Mouse (Mus musculus) liver, postnatal 0 days (tissue): ENCODE data around the gene Pou5f1. TPM values are rescaled to one million over a fixed set of nuclear protein-coding genes. Genes with fewer than 3 reads are reported as not detected.
"Not testable (repeated sequence)": the region's sequence is repeated elsewhere in the genome, so short reads cannot be mapped to it uniquely, and the experiment has no call there.

Experiments used
- ATAC-seq: fragments of 200-750 bp; cut with Nextera tagmentation; 2 replicates; pipeline ENCODE4 v1.8.0; 2017; ENCODE audit warnings: mild to moderate bottlenecking, moderate library complexity
- DNase-seq: peaks from one replicate; pipeline ENCODE4 v3.0.0-alpha.2; 2016
- H3K27ac ChIP-seq: fragments of 300-500 bp; sonication (generic); 2 replicates; pipeline ENCODE4 v1.5.1; 2014; ENCODE audit warnings: antibody characterized with exemption, moderate library complexity, mild to moderate bottlenecking, low read depth
- H3K27me3 ChIP-seq: fragments of 300-500 bp; sonication (generic); 2 replicates; pipeline ENCODE4 v1.6.1; 2014; ENCODE audit warnings: low read length, control low read depth, mixed read lengths; ENCODE audit not compliant: insufficient read depth
- H3K36me3 ChIP-seq: fragments of 300-500 bp; sonication (generic); replicated peaks from 2 replicates; pipeline ENCODE4 v1.6.1; 2014; ENCODE audit warnings: mild to moderate bottlenecking, control low read depth, low read length, moderate library complexity, mixed read lengths; ENCODE audit not compliant: insufficient read depth
- H3K4me1 ChIP-seq: fragments of 300-500 bp; sonication (generic); 2 replicates; pipeline ENCODE4 v1.6.1; 2014; ENCODE audit warnings: antibody characterized with exemption, mild to moderate bottlenecking, control low read depth; ENCODE audit not compliant: insufficient read depth
- H3K4me2 ChIP-seq: fragments of 300-500 bp; sonication (generic); 2 replicates; pipeline ENCODE4 v1.6.1; 2014; ENCODE audit warnings: low read depth, mild to moderate bottlenecking, low read length, moderate library complexity, mixed read lengths
- H3K4me3 ChIP-seq: fragments of 300-500 bp; sonication (generic); 2 replicates; pipeline ENCODE4 v1.5.1; 2014; ENCODE audit warnings: low read depth, low read length
- H3K9ac ChIP-seq: fragments of 300-500 bp; sonication (generic); replicated peaks from 2 replicates; pipeline ENCODE4 v1.6.1; 2014; ENCODE audit warnings: mild to moderate bottlenecking, moderate library complexity
- H3K9me3 ChIP-seq: fragments of 300-500 bp; sonication (generic); 2 replicates; pipeline ENCODE4 v1.6.1; 2016; ENCODE audit warnings: mild to moderate bottlenecking, control low read depth, low read length, mixed read lengths
- CTCF ChIP-seq: sonication (generic); IDR thresholded peaks from 2 replicates; pipeline ENCODE4 v1.5.1; 2016; ENCODE audit warnings: antibody characterized with exemption, low read depth
- EP300 ChIP-seq: IDR thresholded peaks from 2 replicates; pipeline ENCODE4 v1.6.1; 2016; ENCODE audit warnings: antibody characterized with exemption, low read depth, mild to moderate bottlenecking
- WGBS: fragments of 180-500 bp; shearing (Covaris S2); extraction: QIAGEN DNeasy Blood & Tissue Kit; methylation state at CpG from one replicate; pipeline ENCODE4 v1.1.7; 2014; ENCODE audit not compliant: insufficient replicate concordance; 5-methylcytosine and 5-hydroxymethylcytosine counted together
- polyA plus RNA-seq: library from polyadenylated mRNA; unstranded; fragments of >200 nt; fragmentation: Nextera tagmentation; extraction: Ambion mirVana; gene quantifications from 2 replicates; pipeline ENCODE4 v1.2.1, GENCODE M21; 2015

Pou5f1 gene
- not detected in 2 replicates for polyA plus RNA-seq

DNA sequence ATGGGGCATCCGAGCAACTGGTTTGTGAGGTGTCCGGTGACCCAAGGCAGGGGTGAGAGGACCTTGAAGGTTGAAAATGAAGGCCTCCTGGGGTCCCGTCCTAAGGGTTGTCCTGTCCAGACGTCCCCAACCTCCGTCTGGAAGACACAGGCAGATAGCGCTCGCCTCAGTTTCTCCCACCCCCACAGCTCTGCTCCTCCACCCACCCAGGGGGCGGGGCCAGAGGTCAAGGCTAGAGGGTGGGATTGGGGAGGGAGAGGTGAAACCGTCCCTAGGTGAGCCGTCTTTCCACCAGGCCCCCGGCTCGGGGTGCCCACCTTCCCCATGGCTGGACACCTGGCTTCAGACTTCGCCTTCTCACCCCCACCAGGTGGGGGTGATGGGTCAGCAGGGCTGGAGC, at the start of gene Pou5f1:
Gene Pou5f1, plus strand, starts transcription at position 243 of the 400 bp plus-strand sequence.
- no peaks in the 10 kb centered on the region for H3K36me3 ChIP-seq
- DNase-seq (no peak), ATAC-seq (no peak)
- H3K27ac ChIP-seq, result no peak within 1 kb of the TSS
- WGBS, result 38% methylated on average over 13 of the region's 13 CpGs
- no peak within 1 kb of the TSS for H3K9ac ChIP-seq
- H3K4me1 ChIP-seq, result no peaks in the 10 kb centered on the region
- TF ChIP-seq EP300 (no peak), CTCF (no peak)
- peaks cover 40% of the 10 kb centered on the region for H3K27me3 ChIP-seq
- H3K4me3 ChIP-seq, result no peak within 1 kb of the TSS
- H3K9me3 ChIP-seq, result no peaks in the 10 kb centered on the region
- no peak within 1 kb of the TSS for H3K4me2 ChIP-seq

GRCm38 (mm10) chr17:35458247-35458646, 47.6 kb upstream of the Pou5f1 start:
- H3K4me3 ChIP-seq, H3K9ac ChIP-seq, DNase-seq, H3K27ac ChIP-seq, ATAC-seq, H3K4me2 ChIP-seq, H3K9me3 ChIP-seq, H3K4me1 ChIP-seq, H3K27me3 ChIP-seq, H3K36me3 ChIP-seq: not testable (repeated sequence)
- no CpG with 5 or more reads among the region's 1 CpGs for WGBS

GRCm38 (mm10) chr17:35460513-35461341, 45.1 kb upstream of the Pou5f1 start:
- H3K4me2 ChIP-seq, DNase-seq, H3K4me1 ChIP-seq, H3K4me3 ChIP-seq, H3K27ac ChIP-seq, H3K36me3 ChIP-seq, H3K27me3 ChIP-seq, ATAC-seq, H3K9me3 ChIP-seq, H3K9ac ChIP-seq: not testable (repeated sequence)
- WGBS, result 18% methylated on average over 2 of the region's 9 CpGs

DNA sequence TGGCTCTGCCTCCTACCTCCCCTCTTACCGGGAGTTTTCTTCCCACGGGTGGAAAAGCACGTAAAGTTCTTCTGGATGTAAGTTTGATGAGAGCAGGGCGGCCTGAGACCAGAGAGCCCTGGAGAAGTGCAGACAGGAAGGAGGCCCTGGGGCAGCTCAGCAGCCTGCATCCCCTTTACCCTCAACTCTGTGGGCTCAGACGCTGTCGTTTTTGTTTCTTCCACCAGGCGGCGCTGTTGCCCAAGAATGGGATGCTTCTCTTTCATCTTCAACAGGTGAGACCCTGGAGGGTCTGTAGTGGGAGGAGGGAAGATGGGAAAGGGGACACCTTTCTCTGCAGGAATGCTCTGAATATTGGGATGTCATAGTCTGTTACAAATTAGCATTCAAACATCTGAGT, 40.2 kb upstream of the Pou5f1 start:
- 5% methylated on average over 8 of the region's 8 CpGs for WGBS
- not testable (repeated sequence) for H3K9me3 ChIP-seq, H3K27ac ChIP-seq, H3K36me3 ChIP-seq, ATAC-seq, H3K4me2 ChIP-seq, H3K4me3 ChIP-seq, H3K4me1 ChIP-seq, H3K9ac ChIP-seq
- H3K27me3 ChIP-seq, result peaks cover 16% of the 10 kb centered on the region
- peak; percentile 70 for DNase-seq
- TF ChIP-seq CTCF, result peak; percentile 84

GRCm38 (mm10) chr17:35468936-35469335, 36.9 kb upstream of the Pou5f1 start:
- DNase-seq, H3K27ac ChIP-seq, H3K4me2 ChIP-seq, H3K4me3 ChIP-seq, H3K36me3 ChIP-seq, H3K9ac ChIP-seq, H3K4me1 ChIP-seq, ATAC-seq, H3K9me3 ChIP-seq: not testable (repeated sequence)
- 45% methylated on average over 3 of the region's 3 CpGs for WGBS
- peaks cover 19% of the 10 kb centered on the region for H3K27me3 ChIP-seq

GRCm38 (mm10) chr17:35469842-35470751, 35.7 kb upstream of the Pou5f1 start, which contains the start of gene H2-Q10:
TSS of gene H2-Q10 (plus strand) at chr17:35470089.
- Histone ChIP-seq H3K4me1 (no peaks in the 10 kb centered on the region; the same call in 1 of the 2 replicates), H3K27ac (peak within 1 kb of the TSS; percentile 93), H3K4me3 (peak within 1 kb of the TSS; percentile 53), H3K4me2 (peak within 1 kb of the TSS; percentile 63), H3K27me3 (peaks cover 19% of the 10 kb centered on the region), H3K36me3 (no peaks in the 10 kb centered on the region), H3K9me3 (no peaks in the 10 kb centered on the region), H3K9ac (peak within 1 kb of the TSS; percentile 67)
- peak; percentile 84 for ATAC-seq
- WGBS, result 4% methylated on average over 62 of the region's 80 CpGs
- peak; percentile 14; the same call in 1 of the 2 replicates for TF ChIP-seq EP300
- no peak for TF ChIP-seq CTCF
- DNase-seq, result peak; percentile 83
